Mouse (Mus musculus): ENCODE measurements around the gene Actl6a.
A peak's percentile ranks its signal among the peaks of the same experiment; 100 is the strongest.
"Not testable (repeated sequence)": the region's sequence is repeated elsewhere in the genome, so short reads cannot be mapped to it uniquely, and the experiment has no call there.

Actl6a gene

DNA sequence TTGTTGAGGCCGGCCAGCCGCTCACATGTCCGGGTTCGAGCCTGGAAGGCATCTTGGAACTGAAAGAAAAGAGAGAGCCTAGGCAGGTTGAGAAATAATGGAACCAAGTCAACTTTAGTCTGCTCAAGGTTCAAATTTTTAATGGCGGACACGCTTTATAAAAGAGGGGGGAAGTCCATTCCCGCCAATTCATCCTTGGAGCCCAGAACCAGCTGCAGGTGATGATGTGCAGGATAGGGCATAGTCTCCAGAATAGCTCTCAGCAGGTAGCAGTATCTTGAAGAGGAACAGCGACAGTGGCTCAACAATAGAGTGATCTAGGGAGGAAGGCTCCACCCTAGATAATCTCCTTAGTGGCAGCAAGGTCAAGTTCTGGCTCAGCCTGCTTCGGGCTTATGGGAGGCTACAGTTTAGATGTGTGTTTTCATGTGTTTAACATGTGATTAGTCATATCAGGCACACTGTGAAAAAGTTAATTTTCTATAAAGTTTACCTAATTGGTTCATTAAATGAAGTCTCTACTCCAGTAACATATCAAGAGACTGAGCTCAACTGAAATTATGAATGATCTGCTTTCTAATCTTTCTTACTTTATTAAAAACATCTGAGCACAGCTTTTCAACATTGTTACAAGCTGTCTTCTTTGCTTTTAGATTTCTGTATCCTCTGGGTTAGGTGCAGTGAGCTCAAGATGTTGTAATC lies at the start of gene Actl6a:
Gene Actl6a, plus strand, starts transcription at position 652 of the 702 bp plus-strand sequence.
- not testable (repeated sequence) for DNase-seq

DNA sequence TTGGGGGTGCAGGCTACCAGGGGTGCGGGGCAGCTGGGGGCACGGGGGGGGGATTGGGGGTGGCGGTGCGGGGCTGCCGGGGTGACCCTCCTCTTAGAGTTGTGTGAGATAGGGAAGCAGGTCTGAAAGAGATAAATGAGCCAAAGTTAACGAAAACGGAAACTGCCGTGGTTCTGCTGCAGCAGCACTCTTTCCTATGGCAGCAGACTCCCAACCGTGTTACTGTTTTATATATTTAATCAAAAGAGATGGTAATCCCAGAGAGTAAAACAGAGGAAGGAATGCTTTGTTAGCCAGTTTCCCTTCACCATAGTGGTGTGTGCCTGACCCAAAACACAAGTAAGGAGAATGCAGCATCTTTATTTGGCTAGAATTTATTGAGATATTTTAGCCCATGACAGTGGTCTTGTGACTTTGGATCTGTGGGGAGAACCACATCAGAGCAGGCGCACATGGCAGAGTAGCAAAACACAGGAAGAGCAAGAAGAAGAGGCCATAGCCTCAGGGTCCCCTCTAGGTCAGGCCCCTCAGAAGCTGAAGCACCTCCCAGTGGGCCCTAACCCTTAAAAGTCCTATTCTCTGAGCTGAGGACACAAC lies 49.6 kb upstream of the Actl6a start:
- no peak for DNase-seq

DNA sequence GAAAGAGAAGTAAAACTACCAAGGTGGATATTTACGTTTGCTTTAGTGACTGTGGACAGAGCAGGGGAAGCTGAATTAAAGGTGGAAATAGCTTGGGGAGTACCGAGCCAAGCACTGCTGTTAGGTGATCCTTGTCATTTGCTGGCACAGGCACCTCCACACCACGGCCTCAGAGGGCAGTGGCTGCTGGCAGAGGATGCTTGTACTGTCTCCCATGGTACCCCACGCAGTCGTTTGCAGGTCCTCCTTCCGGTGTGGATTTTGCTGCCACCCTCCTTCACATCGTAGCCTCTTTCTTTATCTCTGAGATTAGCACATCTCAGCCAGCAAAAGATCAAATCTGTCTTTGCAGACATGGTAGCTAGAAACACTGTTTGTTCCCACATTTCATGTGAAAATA lies 47.7 kb upstream of the Actl6a start:
- no peak for DNase-seq

DNA sequence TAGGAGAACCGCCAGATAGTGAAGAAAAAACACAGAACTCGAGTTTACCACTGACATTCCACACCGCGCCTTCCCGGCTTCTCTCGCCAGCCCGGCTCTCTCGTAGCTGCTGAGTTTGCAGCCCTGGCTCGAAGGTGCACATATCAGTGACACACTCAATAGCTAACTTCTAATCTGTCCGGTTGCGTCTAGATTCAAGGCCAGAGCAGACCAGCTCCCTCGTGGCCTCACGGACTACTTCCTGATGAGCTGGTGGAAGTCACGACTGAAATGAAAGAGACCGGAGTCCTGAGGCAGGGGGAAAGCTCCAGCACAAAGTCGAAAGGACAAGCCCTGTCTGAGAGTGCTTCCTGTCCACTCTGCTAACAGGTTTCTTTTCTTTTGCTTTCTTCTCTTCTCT lies 47.3 kb upstream of the Actl6a start:
- no peak for DNase-seq

DNA sequence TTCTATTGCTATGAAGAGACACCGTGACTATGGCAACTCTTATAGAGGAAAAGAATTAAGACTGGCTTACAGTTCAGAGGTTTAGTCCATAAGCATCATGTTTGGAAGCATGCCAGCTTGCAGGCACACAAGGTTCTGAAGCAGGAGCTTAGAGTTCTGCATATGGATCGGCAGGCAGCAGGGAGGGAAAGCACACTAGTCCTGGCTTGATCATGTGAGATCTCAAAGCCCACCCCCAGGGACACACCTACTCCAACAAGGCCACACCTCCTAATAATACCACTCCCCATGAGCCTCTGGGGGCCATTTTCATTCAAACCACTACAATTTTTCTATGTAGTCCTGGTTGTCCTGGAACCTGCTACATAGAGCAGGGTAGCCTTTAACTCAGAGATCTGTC lies 46.6 kb upstream of the Actl6a start:
- DNase-seq, result no peak

DNA sequence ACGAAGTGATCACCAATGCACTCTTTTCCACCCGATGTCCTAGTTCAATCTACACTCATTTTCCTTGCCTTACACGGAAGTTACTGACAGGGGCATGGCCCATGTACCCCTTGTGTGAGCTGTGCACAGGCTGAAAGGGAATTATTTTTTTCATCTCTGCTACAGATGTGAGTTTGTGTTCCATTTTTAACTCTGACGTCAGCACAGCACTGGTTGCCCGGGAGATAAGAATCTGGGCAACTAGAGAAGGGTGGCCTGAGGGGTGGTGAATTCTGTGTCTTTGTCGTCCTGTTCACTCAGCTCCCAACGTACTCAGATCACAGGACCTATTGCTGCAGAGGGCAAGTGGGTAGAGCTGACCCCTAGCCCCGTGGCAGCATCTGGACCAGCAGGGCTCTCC lies 45.8 kb upstream of the Actl6a start:
- peak; percentile 23 for DNase-seq

DNA sequence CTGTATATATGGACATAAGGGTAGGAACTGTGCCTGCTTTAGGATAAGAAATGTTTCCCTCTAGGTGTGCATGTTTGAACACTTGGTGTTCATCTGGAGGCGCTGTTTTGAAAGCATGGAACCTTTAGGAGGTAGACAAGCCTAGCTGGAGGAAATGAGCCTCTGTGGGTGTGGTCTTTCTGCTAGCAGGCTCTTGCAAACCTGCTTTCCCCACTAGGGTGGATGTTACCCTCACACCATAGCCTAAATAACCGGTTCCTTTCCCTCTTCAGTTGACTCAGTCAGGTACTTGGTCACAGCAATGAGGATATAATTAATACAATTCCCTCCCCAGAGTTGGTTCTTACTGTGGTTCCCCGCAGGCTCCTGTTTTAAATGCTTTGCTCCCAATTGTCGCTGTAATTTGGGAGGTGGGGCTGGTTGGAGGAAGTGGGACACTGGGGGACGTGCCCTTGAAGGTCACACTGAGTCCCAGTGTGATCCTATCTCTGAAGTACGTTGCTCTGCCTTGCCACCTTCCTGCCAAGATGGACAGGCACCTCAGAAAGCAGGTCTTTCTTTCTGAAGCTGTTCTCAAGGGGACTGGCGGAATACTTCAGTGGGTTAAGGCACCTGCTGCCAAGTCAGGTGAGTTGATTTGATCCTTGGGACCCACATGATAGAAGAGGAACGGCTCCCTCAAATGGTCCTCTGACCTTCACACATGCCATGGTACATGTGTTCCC lies 45.1 kb upstream of the Actl6a start:
- DNase-seq, result no peak

DNA sequence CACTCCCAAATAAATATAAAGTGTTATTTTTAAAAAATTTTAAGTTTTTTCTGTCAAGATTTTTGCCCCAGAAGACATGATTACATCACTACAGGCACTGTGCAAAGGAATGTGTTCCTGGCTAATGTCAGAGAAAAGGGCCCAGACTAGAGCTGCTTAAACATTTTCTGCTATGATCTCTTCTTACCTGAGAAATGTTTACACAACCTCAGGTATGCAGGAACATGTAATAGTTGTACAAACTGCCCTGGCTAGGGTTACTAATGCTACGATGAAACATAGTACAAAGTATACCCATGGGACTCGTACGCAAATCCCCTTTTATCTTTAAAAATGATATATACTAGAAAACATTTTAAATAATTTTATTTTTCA lies 44.6 kb upstream of the Actl6a start:
- DNase-seq, result no peak

DNA sequence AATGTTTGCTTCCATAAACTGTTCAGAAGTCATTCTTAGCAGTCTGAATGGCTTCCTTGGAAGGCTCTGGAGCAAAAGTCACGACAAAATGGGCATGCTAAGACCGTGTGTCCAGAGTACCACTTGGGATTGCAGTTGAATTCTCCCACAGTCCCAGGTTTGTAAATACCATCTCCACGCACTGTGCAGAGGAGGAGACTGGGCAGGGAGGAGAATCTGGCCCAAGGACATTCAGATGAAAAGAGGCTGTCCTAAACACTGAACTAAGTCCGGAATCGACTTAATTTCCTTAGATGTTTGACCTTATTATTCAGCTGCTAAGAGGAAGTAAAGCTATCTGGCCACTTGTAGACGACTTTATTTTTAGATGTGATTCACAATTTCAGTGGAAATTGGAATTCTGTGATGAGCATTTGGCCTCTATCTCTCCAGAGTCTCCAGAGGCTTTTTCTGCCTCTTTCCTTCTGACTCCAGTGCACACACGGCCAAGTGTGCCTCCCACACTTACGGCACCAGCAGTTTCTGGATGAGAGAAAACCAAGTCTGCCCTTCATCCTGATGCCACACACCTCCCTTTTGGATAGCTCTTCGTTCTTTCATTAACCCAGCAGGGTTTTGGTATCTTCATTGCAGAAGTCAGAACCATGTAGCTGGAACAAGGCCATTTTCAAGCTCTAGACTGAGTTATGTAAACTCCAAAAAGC lies 37.7 kb upstream of the Actl6a start:
- peak; percentile 9 for DNase-seq

DNA sequence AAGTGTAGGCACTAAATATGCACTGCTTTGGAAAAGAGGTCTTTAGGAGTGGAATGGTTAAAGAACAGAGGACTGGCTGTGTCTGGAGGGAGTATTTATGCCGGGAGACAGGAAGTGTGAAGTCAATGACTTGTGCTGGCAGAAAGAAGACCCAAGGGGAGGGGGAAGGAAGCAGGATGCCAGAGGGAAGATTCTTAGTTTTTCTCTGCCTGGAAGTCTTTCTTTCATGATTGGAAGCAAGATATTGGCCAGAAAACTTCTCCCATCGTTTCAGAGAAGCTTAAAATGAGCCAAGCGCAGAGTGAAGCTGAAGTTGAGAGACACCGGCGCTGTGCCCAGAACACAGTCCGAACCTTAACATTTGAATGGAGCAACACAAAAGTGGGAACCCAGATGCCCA lies 36.9 kb upstream of the Actl6a start:
- DNase-seq, result peak; percentile 50

DNA sequence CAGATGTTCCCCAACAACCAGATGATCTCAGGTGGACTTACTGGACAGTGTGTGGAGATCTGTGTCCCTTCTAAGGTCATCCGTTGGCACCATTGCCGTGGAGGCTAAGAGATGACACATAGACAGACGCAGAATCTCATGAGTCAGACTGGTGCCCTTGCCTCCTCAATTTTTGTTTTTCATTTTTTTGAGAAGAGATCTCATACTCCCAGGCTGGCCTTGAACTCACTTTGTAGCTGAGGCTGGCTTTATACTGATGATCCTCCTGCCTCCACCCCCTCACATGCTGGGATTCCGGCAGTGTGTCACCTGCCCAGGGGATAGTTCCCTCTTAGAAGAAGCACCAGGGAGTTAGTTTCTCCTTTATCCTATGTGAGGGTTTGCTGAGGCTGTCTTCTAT lies 35.9 kb upstream of the Actl6a start:
- DNase-seq, result no peak

DNA sequence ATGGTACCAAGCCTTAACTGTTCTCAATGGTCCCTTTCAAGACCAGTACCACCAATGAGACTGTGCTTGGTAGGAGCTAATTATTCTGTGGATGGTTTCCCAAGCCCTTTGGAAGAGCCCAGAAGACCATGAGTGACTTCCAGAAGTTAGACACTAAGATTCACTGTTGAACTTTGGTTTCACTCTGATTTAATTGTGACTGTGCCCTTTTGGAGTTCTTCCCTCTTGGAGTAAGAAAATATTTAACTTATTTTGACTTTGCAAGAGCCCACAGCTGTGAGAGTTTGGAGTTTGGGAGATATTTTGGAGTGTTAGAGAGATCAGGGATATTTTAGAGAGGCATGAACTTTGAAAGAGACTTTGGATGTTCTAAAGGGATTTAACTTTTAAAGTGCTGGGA lies 32.9 kb upstream of the Actl6a start:
- no peak for DNase-seq

DNA sequence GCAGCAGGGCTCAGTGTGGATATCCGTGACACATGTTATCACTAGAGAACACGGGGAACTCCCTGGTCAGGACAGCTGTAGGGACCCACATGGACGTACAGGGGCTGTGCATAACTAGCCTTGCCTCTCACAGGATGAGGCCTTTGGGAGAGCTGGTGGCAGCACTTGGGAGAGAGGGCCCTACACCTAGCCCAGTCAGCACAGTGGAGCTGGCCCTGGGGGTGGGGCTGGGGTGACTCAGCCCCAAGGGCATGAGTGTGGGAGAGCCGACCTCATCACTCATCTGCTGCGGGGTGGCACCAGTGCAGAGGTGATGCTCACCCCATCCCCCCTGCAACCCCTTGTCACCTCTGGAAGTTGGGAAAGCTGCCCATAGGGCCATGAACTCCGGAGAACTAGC lies 29.7 kb upstream of the Actl6a start:
- no peak for DNase-seq

DNA sequence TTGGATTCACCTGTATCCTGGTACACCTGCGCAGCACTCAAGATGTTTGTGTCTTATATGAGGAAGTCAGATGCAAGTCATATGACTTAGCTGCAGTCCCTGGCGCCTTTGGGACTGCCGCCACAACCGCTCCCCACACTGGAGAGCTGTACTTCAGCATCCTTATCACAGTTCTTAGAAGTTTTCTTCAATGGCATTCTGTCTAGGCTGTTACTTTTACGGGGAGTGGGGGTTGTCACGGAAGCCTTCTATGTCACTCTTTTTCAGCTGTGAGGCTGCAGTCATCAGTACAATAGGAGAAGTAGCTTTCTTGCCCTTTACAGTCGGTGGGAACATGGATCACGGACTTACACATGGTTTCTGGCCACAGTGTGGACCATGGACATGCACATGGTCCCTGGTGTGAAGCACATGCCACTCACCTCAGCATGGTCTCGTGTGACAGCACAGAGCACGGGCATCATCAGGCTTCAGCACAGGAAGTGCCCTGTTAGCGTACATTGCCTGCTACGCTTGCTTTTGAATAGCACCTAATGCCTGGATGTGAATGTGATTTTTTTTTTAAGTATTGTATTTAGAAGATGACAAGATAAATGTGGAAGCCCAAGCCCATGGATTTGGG lies 23.1 kb upstream of the Actl6a start:
- DNase-seq, result no peak

DNA sequence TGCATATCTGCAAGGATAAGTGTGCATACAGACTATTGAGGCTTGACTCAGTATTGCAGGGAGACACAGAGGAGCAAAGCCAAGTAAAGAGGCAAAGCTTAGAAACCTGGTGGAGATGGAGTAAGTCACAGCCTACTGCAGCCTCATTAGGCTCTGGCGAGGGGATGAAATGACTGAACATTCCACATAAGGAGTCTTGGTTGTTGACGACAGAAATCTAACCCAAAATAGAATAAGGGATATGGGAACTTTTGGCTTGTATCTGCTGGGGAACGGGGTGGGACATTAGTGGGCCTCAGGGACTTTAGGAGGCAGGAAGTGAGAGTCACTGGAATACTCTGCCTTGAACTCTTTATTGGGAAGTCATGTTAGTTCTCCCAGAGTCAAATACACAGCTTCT lies 21.5 kb upstream of the Actl6a start:
- no peak for DNase-seq

DNA sequence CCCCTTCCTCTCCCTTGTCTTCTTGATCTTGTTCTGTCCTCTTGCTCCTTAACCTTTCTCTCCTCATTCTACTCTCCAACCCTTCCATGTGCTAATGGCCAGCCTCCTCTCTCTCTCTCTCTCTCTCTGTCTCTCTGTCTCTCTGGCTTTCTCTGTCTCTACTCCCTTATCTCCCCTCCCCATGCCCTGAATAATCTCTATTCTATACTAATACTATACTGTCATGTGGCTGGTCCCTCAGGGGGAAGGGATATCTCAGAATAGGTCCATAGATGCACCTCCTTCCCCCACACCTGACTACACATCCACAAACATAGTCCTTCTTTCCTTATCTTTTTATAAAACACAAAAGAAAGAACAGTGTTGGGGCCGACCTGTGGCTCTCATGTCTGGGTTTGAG lies 19.6 kb upstream of the Actl6a start:
- no peak for DNase-seq

DNA sequence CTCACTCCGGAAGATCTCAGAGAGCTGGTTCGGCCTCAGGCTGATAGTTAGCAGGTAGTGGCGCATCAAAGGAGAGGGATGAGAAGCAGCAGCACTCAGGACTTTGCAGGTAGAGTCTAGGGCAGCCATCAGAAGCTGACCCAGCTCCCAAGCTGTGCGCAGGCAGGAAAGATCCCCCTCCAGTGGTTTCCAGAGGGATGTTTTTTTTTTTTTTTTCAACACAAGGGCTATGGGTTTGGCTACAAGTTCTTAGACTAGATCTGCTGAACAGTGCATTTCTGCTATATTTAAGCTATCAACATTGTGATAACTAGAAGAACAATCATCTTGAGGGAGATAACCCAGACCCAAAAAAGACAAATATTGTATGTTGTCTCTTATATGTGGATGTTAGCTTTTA lies 18.9 kb upstream of the Actl6a start:
- no peak for DNase-seq

DNA sequence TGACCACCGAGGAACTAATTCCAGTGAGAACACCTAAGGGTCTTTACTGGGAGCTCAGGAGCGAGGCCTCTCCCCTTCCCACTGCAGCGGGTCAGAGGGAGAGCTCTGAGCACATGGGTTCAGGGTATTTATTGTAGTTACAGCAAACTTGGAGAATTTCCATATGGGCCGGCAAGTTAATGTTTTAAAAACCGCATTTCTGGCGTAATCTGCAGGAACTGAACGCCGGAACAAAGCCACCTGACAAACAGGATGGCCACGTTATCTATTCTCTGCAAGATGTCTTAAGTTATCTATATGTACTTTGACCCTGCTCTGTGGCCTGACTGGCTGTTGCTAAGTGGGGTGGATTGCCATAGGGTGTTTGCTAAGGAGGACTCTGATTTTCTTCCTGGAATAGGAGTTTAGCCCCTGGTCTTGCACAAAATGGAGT lies 16.5 kb upstream of the Actl6a start:
- no peak for DNase-seq

DNA sequence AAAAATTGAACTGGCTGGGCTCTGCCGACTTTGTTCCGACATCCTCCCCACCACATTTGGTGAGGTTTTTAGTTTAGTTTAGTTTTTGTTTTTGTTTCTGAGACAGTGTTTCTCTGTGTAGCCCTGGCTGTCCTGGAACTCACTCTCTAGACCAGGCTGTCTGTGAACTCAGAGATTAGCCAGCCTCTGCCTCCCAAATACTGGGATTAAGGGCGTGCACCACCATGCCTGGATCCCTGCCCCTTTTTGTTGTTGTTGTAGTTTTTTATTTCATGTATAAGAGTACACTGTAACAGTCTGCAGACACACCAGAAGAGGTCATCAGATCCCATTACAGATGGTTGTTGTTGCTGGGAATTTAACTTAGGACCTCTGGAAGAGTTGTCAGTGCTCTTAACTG lies 16.1 kb upstream of the Actl6a start:
- no peak for DNase-seq

DNA sequence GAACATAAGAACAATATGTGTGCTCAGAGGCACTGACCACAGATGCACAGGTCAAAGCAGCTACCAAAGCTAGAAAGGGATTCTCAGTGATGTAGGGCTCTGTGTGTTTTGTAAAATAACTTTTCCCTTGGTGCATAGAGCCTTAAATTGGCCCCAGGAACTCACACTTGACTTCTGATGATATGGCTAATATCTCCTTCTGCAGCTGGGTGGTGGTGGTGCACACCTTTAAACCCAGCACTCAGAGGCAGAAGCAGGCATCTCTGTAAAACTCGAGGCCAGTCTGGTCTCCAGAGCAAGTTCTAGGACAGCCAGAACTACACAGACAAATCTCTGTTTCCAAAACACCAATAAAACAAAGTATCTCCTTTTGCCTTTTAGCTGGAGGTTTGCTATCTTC lies 15.2 kb upstream of the Actl6a start:
- DNase-seq, result no peak

DNA sequence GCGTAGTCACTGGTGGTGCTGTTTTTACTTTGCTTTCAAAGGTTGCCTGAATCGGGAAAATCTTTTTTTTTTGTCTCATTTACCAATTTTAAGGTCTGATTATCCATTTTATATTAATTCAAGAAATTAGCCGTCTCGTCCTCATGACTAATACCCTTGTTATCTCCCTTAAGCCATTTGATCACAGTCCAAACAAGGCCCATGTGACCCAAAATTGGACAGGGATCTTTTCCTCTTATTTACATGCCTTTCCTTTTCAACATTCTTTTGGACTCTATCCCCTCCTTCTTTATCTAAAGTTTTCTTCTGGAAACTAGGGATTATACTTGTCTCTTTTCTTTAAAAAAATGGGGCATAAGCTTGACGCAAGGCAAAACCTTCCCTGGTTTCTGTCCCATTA lies 14.3 kb upstream of the Actl6a start:
- DNase-seq, result no peak

DNA sequence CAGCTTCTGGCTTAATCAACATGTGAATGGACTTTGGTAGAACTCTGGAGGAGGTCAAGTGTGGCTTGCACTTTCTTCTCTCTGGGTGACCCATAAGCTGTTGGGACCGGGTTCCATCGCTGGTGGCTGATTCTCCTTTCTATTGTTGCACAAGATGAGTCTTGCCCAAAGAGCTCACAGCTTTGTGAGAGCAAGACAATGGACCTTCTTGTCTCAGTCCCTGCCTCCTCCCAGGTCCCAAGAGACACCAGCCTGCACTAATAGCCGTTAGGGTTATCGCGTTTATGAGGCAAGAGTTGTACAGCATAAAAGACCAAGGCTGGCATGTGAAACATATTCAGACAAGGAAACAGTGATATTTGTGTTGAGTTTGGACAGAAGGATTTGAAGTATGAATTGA lies 11.9 kb upstream of the Actl6a start:
- no peak for DNase-seq

Measured in right cerebral cortex, adult 18-20 months (tissue).